Mouse (Mus musculus): ENCODE results near the gene Rnf39. TPM values are rescaled to one million over a fixed set of nuclear protein-coding genes. Genes with fewer than 3 reads are reported as not detected.

Gene Rnf39
- polyA plus RNA-seq, 1 experiment from 2014 or later = 0.13 TPM

GRCm38 (mm10) chr17:36992336-36993104 is 49.8 kb downstream of the Rnf39 start:
- Histone ChIP-seq H3K9ac (no peak overlapping the region), H3K27ac (no peak overlapping the region), H3K27me3 (peaks cover 22% of the 10 kb centered on the region), H3K4me2 (no peak overlapping the region), H3K9me3 (replicated peaks) (no peaks in the 10 kb centered on the region), H3K4me1 (peaks cover 4% of the 10 kb centered on the region; the same call in 1 of the 2 replicates), H3K4me3 (replicated peaks) (no peak overlapping the region), H3K36me3 (no peaks in the 10 kb centered on the region)
- 60% methylated on average over 3 of the region's 3 CpGs for WGBS
- no peak for ATAC-seq (replicated peaks; ENCODE audit: low FRiP score)

DNA sequence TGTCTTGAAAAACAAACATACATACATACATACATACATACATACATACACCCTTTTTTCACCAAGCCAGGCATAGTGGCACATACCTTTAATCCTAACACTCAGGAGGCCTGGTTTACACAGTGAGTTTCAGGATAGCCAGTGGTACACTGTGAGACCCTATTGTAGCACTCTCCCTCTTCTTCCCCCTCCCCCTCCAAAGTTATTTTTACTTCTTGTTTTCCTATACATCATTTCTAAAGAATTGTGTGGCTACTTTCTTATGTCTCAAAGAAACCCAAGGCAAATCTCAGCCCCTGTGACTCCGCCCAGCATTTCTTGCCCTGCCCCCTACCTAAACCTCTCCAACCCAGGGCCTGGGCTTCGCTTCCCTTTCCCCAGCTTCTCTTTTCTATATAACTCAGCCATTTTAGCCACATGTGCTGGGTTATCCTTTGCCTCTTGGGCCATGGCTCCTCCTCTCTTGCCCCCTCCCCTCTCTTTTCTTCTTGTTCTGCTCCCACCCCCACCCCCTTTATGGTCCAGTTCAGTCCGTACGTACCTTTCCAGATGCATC is 51.1 kb downstream of the Rnf39 start:
- no peak overlapping the region for H3K27ac ChIP-seq
- peaks cover 9% of the 10 kb centered on the region for H3K27me3 ChIP-seq
- H3K4me2 ChIP-seq = no peak overlapping the region
- no peaks in the 10 kb centered on the region for H3K4me1 ChIP-seq
- 90% methylated on average over 4 of the region's 4 CpGs for WGBS
- no peak overlapping the region for H3K9ac ChIP-seq
- ATAC-seq (replicated peaks; ENCODE audit: low FRiP score) = no peak
- H3K9me3 ChIP-seq (replicated peaks) = no peaks in the 10 kb centered on the region
- H3K36me3 ChIP-seq = no peaks in the 10 kb centered on the region
- H3K4me3 ChIP-seq (replicated peaks) = no peak overlapping the region

DNA sequence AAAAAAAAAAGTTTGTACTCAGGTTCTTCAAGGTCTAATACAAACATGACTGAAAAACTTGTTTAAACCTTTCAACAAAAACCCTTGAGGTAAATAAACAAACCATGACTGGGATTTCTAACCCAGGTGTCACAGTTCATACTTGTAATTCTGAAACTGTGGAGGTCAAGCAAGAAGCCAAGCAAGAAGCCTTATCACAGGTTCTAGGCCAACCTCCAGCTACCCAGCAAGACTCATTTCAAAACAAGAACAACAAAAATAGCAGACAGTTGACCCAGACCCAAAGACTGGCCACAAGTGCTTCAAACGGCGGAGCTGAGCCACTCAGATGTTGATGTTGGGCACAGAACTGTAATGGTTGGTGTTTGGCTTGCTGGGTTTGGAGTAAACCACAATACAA is 51.8 kb downstream of the Rnf39 start:
- Histone ChIP-seq H3K4me3 (replicated peaks) (no peak overlapping the region), H3K9me3 (replicated peaks) (no peaks in the 10 kb centered on the region), H3K36me3 (no peaks in the 10 kb centered on the region), H3K9ac (no peak overlapping the region), H3K4me2 (no peak overlapping the region), H3K27ac (no peak overlapping the region), H3K4me1 (no peaks in the 10 kb centered on the region), H3K27me3 (peaks cover 2% of the 10 kb centered on the region)
- WGBS = 73% methylated on average over 2 of the region's 2 CpGs
- ATAC-seq (replicated peaks; ENCODE audit: low FRiP score) = no peak

DNA sequence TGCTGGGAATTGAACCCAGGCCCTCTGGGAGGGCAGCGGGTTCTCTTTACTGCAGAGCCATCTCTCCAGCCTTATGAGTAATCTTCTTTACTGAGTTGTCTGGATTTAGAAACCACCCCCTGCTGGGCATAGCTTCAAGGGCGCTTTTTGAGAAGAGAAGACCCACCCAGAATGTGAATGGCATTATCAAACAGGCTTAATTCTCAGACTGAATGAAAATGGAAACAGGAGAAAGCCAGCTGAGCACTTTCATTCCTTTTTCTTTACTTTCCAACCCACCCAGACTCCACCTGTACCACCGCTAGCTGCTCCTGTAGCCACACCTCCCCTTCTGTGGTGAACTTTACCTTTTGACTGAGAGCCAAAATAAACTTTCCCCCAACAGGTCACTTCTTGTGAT is 52.7 kb downstream of the Rnf39 start:
- no peak overlapping the region for H3K9ac ChIP-seq
- H3K4me2 ChIP-seq = no peak overlapping the region
- H3K4me3 ChIP-seq (replicated peaks) = no peak overlapping the region
- H3K9me3 ChIP-seq (replicated peaks) = no peaks in the 10 kb centered on the region
- H3K4me1 ChIP-seq = no peaks in the 10 kb centered on the region
- H3K27ac ChIP-seq = no peak overlapping the region
- H3K36me3 ChIP-seq = no peaks in the 10 kb centered on the region
- H3K27me3 ChIP-seq = no peaks in the 10 kb centered on the region; the same call in 1 of the 2 replicates
- ATAC-seq (replicated peaks; ENCODE audit: low FRiP score) = no peak
- WGBS = 70% methylated on average over 3 of the region's 3 CpGs

DNA sequence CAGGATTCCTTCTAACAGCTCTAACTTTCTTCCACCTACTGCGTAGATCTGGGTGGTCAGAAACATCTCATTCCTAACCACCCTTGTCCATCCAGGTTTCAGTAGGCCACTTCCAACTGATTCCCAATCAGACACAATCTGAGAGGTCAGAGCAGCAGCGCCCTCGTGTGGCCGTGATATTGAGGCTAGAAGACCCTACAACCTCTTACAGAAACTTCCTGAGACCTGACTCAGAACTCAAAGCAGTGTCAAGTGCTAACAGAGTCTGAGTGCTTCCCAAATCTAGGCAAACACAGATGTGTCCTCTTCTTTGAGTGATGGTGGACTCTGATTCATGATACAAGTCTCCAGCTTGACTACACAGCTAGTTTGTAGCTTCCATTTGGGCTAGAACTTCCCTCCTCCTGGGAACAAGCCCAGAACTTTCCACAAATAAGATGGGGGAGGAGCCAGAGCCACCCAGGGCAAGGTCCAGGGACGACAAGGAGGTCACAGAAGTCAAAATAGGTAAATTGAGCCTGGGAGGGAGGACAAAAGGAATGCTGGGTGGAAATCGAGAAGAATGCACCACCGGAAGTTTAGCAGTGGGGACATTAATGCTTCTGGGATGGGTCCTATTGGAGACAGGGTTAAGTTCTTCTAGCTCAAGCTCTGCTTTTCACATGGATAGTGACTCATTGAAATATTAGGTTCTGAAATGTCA is 54.5 kb downstream of the Rnf39 start:
- H3K9ac ChIP-seq = no peak overlapping the region
- H3K9me3 ChIP-seq (replicated peaks) = no peaks in the 10 kb centered on the region

More for the DNA sequence above, 54.5 kb downstream of the Rnf39 start:
- no peak overlapping the region for H3K4me2 ChIP-seq
- 0 out of 2 replicates have a peak, but pooled peaks cover 2% of the 10 kb centered on the region for H3K4me1 ChIP-seq
- no peaks in the 10 kb centered on the region for H3K27me3 ChIP-seq
- WGBS = 20% methylated on average over 7 of the region's 7 CpGs
- no peak overlapping the region for H3K27ac ChIP-seq
- ATAC-seq (replicated peaks; ENCODE audit: low FRiP score) = peak; percentile 43; the same call in 1 of the 2 replicates
- H3K4me3 ChIP-seq (replicated peaks) = no peak overlapping the region
- H3K36me3 ChIP-seq = no peaks in the 10 kb centered on the region

Other genes with a start within 250 kb of the Rnf39 start
- gene H2-M10.5, start 170.0 kb upstream of the Rnf39 start, polyA plus RNA-seq (2015; fragmentation: Nextera tagmentation; extraction: Ambion mirVana) = not detected in 2 replicates
- gene H2-M10.6, start 130.7 kb upstream of the Rnf39 start, polyA plus RNA-seq (2015; fragmentation: Nextera tagmentation; extraction: Ambion mirVana) = not detected in 2 replicates
- 40.3 and 45.9 TPM in 2 replicates for gene Trim26, start 105.8 kb upstream of the Rnf39 start, polyA plus RNA-seq (2015; fragmentation: Nextera tagmentation; extraction: Ambion mirVana)
- 0.17 and 0.22 TPM in 2 replicates for gene Trim15, start 75.7 kb upstream of the Rnf39 start, polyA plus RNA-seq (2015; fragmentation: Nextera tagmentation; extraction: Ambion mirVana)
- gene Trim10, start 73.3 kb upstream of the Rnf39 start, polyA plus RNA-seq (2015; fragmentation: Nextera tagmentation; extraction: Ambion mirVana) = 3.1 and 6.0 TPM in 2 replicates
- not detected in 2 replicates for gene Trim40, start 52.8 kb upstream of the Rnf39 start, polyA plus RNA-seq (2015; fragmentation: Nextera tagmentation; extraction: Ambion mirVana)
- gene Trim31, start 44.8 kb upstream of the Rnf39 start, polyA plus RNA-seq (2015; fragmentation: Nextera tagmentation; extraction: Ambion mirVana) = 0.35 TPM in 1 of 2 replicates, not detected in the other
- 115 and 127 TPM in 2 replicates for gene Ppp1r11, start 8.8 kb downstream of the Rnf39 start, polyA plus RNA-seq (2015; fragmentation: Nextera tagmentation; extraction: Ambion mirVana)
- 93.2 and 95.6 TPM in 2 replicates for gene Znrd1, start 15.6 kb downstream of the Rnf39 start, polyA plus RNA-seq (2015; fragmentation: Nextera tagmentation; extraction: Ambion mirVana)
- gene Znrd1as, start 15.7 kb downstream of the Rnf39 start, polyA plus RNA-seq (2015; fragmentation: Nextera tagmentation; extraction: Ambion mirVana) = 6.6 and 6.7 TPM in 2 replicates
- gene 2410137M14Rik, start 38.3 kb downstream of the Rnf39 start, polyA plus RNA-seq (2015; fragmentation: Nextera tagmentation; extraction: Ambion mirVana) = not detected in 2 replicates
- gene H2-M5, start 46.6 kb downstream of the Rnf39 start, polyA plus RNA-seq (2015; fragmentation: Nextera tagmentation; extraction: Ambion mirVana) = 0.44 TPM in 2 replicates
- gene Zfp57, start 58.2 kb downstream of the Rnf39 start, polyA plus RNA-seq (2015; fragmentation: Nextera tagmentation; extraction: Ambion mirVana) = 61.1 and 69.4 TPM in 2 replicates
- 0.09 TPM in 1 of 2 replicates, not detected in the other for gene Mog, start 80.5 kb downstream of the Rnf39 start, polyA plus RNA-seq (2015; fragmentation: Nextera tagmentation; extraction: Ambion mirVana)
- 6.0 and 8.3 TPM in 2 replicates for gene Gabbr1, start 103.0 kb downstream of the Rnf39 start, polyA plus RNA-seq (2015; fragmentation: Nextera tagmentation; extraction: Ambion mirVana)
- 0.05 TPM in 1 of 2 replicates, not detected in the other for gene Olfr90, start 145.6 kb downstream of the Rnf39 start, polyA plus RNA-seq (2015; fragmentation: Nextera tagmentation; extraction: Ambion mirVana)
- not detected in 2 replicates for gene Olfr91, start 155.4 kb downstream of the Rnf39 start, polyA plus RNA-seq (2015; fragmentation: Nextera tagmentation; extraction: Ambion mirVana)
- not detected in 2 replicates for gene Olfr92, start 177.2 kb downstream of the Rnf39 start, polyA plus RNA-seq (2015; fragmentation: Nextera tagmentation; extraction: Ambion mirVana)
- gene Olfr93, start 218.6 kb downstream of the Rnf39 start, polyA plus RNA-seq (2015; fragmentation: Nextera tagmentation; extraction: Ambion mirVana) = not detected in 2 replicates